Mouse (Mus musculus) G1E (cell line): ENCODE data around the gene Gm49405.

Experiments used
- CTCF ChIP-seq: IDR thresholded peaks from 2 replicates; pipeline ENCODE4 v1.5.1; 2012; ENCODE audit warnings: low read depth, low read length, inconsistent platforms, mixed read lengths
- GATA1 ChIP-seq: IDR thresholded peaks from 2 replicates; pipeline ENCODE4 v1.6.1; 2012; ENCODE audit warnings: borderline replicate concordance, low read length, inconsistent platforms, mixed read lengths
- POLR2AphosphoS5 ChIP-seq: IDR thresholded peaks from 2 replicates; pipeline ENCODE4 v1.6.1; 2012; ENCODE audit warnings: low read depth, low read length, inconsistent platforms; ENCODE audit not compliant: insufficient replicate concordance
- TAL1 ChIP-seq: conservative IDR thresholded peaks from 2 replicates; pipeline ENCODE4 v1.6.1; 2012; ENCODE audit warnings: low read depth, low read length, inconsistent platforms, mixed read lengths

DNA sequence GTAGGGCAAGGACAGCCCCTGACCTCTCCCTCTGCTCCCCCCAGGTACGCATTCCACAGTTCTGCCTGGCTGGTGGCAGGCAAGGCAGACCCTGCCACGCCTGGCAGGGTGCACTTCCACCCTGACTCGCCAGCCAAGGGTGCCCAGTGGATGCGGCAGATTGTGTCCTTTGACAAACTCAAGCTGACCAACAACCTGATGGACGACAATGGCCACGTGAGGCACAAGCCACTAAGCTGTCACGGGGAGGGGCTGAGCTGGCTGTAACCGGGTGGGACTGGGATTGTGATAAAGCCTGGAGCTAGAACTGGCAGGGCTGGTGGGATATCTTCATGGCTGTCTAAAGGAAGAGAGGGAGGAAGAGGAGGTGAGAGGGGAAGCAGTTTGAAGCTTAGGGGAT lies 3.2 kb upstream of the Gm49405 start:
- TF ChIP-seq GATA1 = no peak
- TF ChIP-seq CTCF = no peak
- no peak for TF ChIP-seq TAL1
- no peak for TF ChIP-seq POLR2AphosphoS5
